Mouse (Mus musculus) lung, postnatal 0 days (tissue): ENCODE results near the gene Arhgap35. TPM values are rescaled to one million over a fixed set of nuclear protein-coding genes. Genes with fewer than 3 reads are reported as not detected.

Source experiments
- ATAC-seq: fragments of 200-750 bp; cut with Nextera tagmentation; 2 replicates; pipeline ENCODE4 v1.8.0; 2017; ENCODE audit warnings: moderate library complexity
- DNase-seq: peaks from one replicate; pipeline ENCODE4 v3.0.0-alpha.2; 2016; ENCODE audit warnings: low spot score
- H3K27ac ChIP-seq: fragments of 300-500 bp; sonication (generic); 2 replicates; pipeline ENCODE4 v1.5.1; 2014; ENCODE audit warnings: antibody characterized with exemption, mild to moderate bottlenecking, low read length, mixed read lengths
- H3K27me3 ChIP-seq: fragments of 300-500 bp; sonication (generic); replicated peaks from 2 replicates; pipeline ENCODE4 v1.6.1; 2014; ENCODE audit warnings: low read length, mixed read lengths; ENCODE audit not compliant: insufficient read depth
- H3K36me3 ChIP-seq: fragments of 300-500 bp; sonication (generic); 2 replicates; pipeline ENCODE4 v1.6.1; 2014; ENCODE audit warnings: low read length, mixed read lengths; ENCODE audit not compliant: insufficient read depth
- H3K4me1 ChIP-seq: fragments of 300-500 bp; sonication (generic); 2 replicates; pipeline ENCODE4 v1.6.1; 2014; ENCODE audit warnings: antibody characterized with exemption, low read depth, low read length, mixed read lengths; ENCODE audit not compliant: insufficient read depth
- H3K4me2 ChIP-seq: fragments of 300-500 bp; sonication (generic); replicated peaks from 2 replicates; pipeline ENCODE4 v1.6.1; 2014; ENCODE audit warnings: low read depth, mild to moderate bottlenecking, low read length, moderate library complexity, mixed read lengths
- H3K4me3 ChIP-seq: fragments of 300-500 bp; sonication (generic); 2 replicates; pipeline ENCODE4 v1.5.1; 2014; ENCODE audit warnings: low read depth, low read length
- H3K9ac ChIP-seq: fragments of 300-500 bp; sonication (generic); replicated peaks from 2 replicates; pipeline ENCODE4 v1.6.1; 2014; ENCODE audit warnings: low read depth, mild to moderate bottlenecking
- H3K9me3 ChIP-seq: fragments of 300-500 bp; sonication (generic); 2 replicates; pipeline ENCODE4 v1.6.1; 2016; ENCODE audit warnings: low read length, mixed read lengths
- CTCF ChIP-seq: IDR thresholded peaks from 2 replicates; pipeline ENCODE4 v1.5.1; 2016; ENCODE audit warnings: antibody characterized with exemption, mild to moderate bottlenecking
- EP300 ChIP-seq: IDR thresholded peaks from 2 replicates; pipeline ENCODE4 v1.6.1; 2016; ENCODE audit warnings: antibody characterized with exemption, mild to moderate bottlenecking, control low read depth
- WGBS: fragments of 180-500 bp; shearing (Covaris S2); extraction: QIAGEN DNeasy Blood & Tissue Kit; methylation state at CpG from one replicate; pipeline ENCODE4 v1.1.7; 2014; 5-methylcytosine and 5-hydroxymethylcytosine counted together
- polyA plus RNA-seq: library from polyadenylated mRNA; unstranded; fragments of >200 nt; fragmentation: Nextera tagmentation; extraction: Ambion mirVana; gene quantifications from 2 replicates; pipeline ENCODE4 v1.2.1, GENCODE M21; 2015

The Arhgap35 gene
- polyA plus RNA-seq, 1 experiment from 2014 or later: 8.2 TPM

DNA sequence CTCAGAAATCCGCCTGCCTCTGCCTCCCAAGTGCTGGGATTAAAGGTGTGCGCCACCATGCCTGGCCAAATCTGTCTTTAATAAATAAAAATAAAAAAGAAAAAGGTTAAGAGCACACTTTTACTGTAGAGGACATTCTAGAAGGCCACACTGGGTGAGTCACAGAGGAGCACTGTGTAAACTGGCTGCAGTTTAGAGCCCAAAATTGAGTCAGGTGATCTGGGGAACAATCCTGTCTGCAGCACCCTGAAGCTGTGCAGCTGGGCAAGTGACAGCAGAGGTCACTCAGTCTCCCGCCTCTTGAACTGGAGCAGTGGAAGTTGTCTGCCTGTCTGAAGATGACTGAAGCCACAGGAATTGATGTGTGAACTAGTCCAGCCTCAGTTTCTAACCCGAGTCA lies 113.2 kb downstream of the Arhgap35 start:
- Histone ChIP-seq H3K27me3 (no peaks in the 10 kb centered on the region), H3K4me2 (no peak overlapping the region), H3K4me1 (no peaks in the 10 kb centered on the region), H3K9me3 (no peaks in the 10 kb centered on the region), H3K36me3 (peaks cover 28% of the 10 kb centered on the region), H3K27ac (no peak overlapping the region), H3K9ac (no peak overlapping the region), H3K4me3 (no peak overlapping the region)
- TF ChIP-seq EP300 (no peak), CTCF (no peak)
- 90% methylated on average over 4 of the region's 4 CpGs for WGBS
- ATAC-seq: no peak
- no peak for DNase-seq

- WGBS: 90% methylated on average over 5 of the region's 6 CpGs
- ATAC-seq (no peak), DNase-seq (no peak)
- TF ChIP-seq CTCF: no peak
- TF ChIP-seq EP300: no peak
- Histone ChIP-seq H3K27ac (no peak overlapping the region), H3K4me2 (no peak overlapping the region), H3K27me3 (no peaks in the 10 kb centered on the region), H3K4me1 (no peaks in the 10 kb centered on the region), H3K9ac (no peak overlapping the region), H3K9me3 (no peaks in the 10 kb centered on the region), H3K36me3 (peaks cover 31% of the 10 kb centered on the region), H3K4me3 (no peak overlapping the region)
These were observed 115.1 kb downstream of the Arhgap35 start for GRCm38 (mm10) chr7:16499671-16500104.

- WGBS: 73% methylated on average over 3 of the region's 3 CpGs
- TF ChIP-seq CTCF (no peak), EP300 (no peak)
- H3K9me3 ChIP-seq: no peaks in the 10 kb centered on the region
- no peak overlapping the region for H3K4me2 ChIP-seq
- no peak overlapping the region for H3K27ac ChIP-seq
- H3K27me3 ChIP-seq: no peaks in the 10 kb centered on the region
- no peaks in the 10 kb centered on the region for H3K4me1 ChIP-seq
- no peak overlapping the region for H3K9ac ChIP-seq
- no peak for ATAC-seq
- DNase-seq: no peak
- peaks cover 21% of the 10 kb centered on the region for H3K36me3 ChIP-seq
- H3K4me3 ChIP-seq: no peak overlapping the region
These were observed 118.5 kb downstream of the Arhgap35 start for GRCm38 (mm10) chr7:16496260-16496659.

- TF ChIP-seq CTCF (peak; percentile 72), EP300 (no peak)
- H3K4me2 ChIP-seq: no peak overlapping the region
- no peak overlapping the region for H3K4me3 ChIP-seq
- no peaks in the 10 kb centered on the region for H3K27me3 ChIP-seq
- DNase-seq: peak; percentile 61
- H3K36me3 ChIP-seq: peaks cover 16% of the 10 kb centered on the region
- no peak for ATAC-seq
- no peak overlapping the region for H3K9ac ChIP-seq
- WGBS: 38% methylated on average over 2 of the region's 2 CpGs
- H3K9me3 ChIP-seq: no peaks in the 10 kb centered on the region
- H3K27ac ChIP-seq: no peak overlapping the region
- H3K4me1 ChIP-seq: no peaks in the 10 kb centered on the region
These were observed 121.4 kb downstream of the Arhgap35 start for GRCm38 (mm10) chr7:16493361-16493760.

- no peak overlapping the region for H3K27ac ChIP-seq
- no peak overlapping the region for H3K4me2 ChIP-seq
- no peaks in the 10 kb centered on the region for H3K27me3 ChIP-seq
- 59% methylated on average over 3 of the region's 3 CpGs for WGBS
- DNase-seq (no peak), ATAC-seq (no peak)
- H3K4me1 ChIP-seq: no peaks in the 10 kb centered on the region
- no peak overlapping the region for H3K9ac ChIP-seq
- H3K4me3 ChIP-seq: no peak overlapping the region
- H3K9me3 ChIP-seq: no peaks in the 10 kb centered on the region
- TF ChIP-seq CTCF (no peak), EP300 (no peak)
- H3K36me3 ChIP-seq: peaks cover 12% of the 10 kb centered on the region
These were observed 122.6 kb downstream of the Arhgap35 start for GRCm38 (mm10) chr7:16492211-16492610.

DNA sequence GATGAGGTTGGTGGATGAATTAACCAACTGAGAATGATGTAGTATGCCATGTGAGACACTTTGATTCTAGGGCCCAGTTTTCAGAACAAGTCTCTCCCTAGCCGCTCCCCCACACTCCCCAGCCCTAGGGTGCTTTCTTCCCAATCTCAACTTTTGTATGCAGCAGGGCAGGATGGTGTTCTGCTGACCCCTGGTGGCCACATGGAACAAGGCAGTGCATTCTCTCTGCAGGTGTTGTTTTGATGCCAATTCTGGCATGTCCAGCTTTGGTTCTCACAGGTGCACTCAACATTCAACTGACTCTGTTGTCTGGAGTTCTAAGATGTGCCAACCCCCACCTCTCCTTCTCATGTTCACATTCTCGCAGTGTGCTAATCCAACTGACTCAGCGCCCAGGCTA lies 123.0 kb downstream of the Arhgap35 start:
- Histone ChIP-seq H3K9ac (no peak overlapping the region), H3K27ac (no peak overlapping the region), H3K27me3 (no peaks in the 10 kb centered on the region), H3K9me3 (no peaks in the 10 kb centered on the region), H3K4me1 (no peaks in the 10 kb centered on the region), H3K36me3 (peaks cover 8% of the 10 kb centered on the region), H3K4me3 (no peak overlapping the region), H3K4me2 (no peak overlapping the region)
- peak; percentile 97 for TF ChIP-seq CTCF
- TF ChIP-seq EP300: no peak
- 36% methylated on average over 3 of the region's 3 CpGs for WGBS
- DNase-seq: peak; percentile 81
- ATAC-seq: peak; percentile 66

- ATAC-seq: no peak
- no peak overlapping the region for H3K4me2 ChIP-seq
- no peaks in the 10 kb centered on the region for H3K36me3 ChIP-seq
- H3K9me3 ChIP-seq: no peaks in the 10 kb centered on the region
- no peaks in the 10 kb centered on the region for H3K4me1 ChIP-seq
- no peaks in the 10 kb centered on the region for H3K27me3 ChIP-seq
- DNase-seq: no peak
- H3K27ac ChIP-seq: no peak overlapping the region
- H3K4me3 ChIP-seq: no peak overlapping the region
- TF ChIP-seq CTCF: no peak
- no peak for TF ChIP-seq EP300
- WGBS: 86% methylated on average over 9 of the region's 9 CpGs
- no peak overlapping the region for H3K9ac ChIP-seq
These were observed 124.8 kb downstream of the Arhgap35 start for GRCm38 (mm10) chr7:16489948-16490347.
